18 mouse cellular contexts compared by ENCODE assay signal in genomic region chr13:102231048-102231447, GRCm38 (mm10).
DNase-seq lines count a peak whose midpoint lies in the region; ATAC-seq and TF ChIP-seq lines count a peak whose summit lies in the region.
"Had no signal": no experiment of that assay in that cellular context is flagged by ENCODE, and none has a peak within 500 bp of the region (broad histone marks: within the 10 kb centered on the region; RNA-seq: fewer than 3 reads in every experiment).

No protein-coding gene starts in this region.

- H3K79me3 ChIP-seq in C2C12 (ENCODE audit: low read depth): no peaks in the 10 kb centered on the region

- H3K4me2 ChIP-seq in heart, embryonic 12.5 days: no peak overlapping the region
- H3K4me2 ChIP-seq in lung, postnatal 0 days (replicated peaks; ENCODE audit: low read depth, low read length): no peak overlapping the region
- H3K4me2 ChIP-seq: heart, embryonic 13.5 days; hindbrain, embryonic 15.5 days; kidney, embryonic 15.5 days; limb, embryonic 13.5 days; lung, embryonic 15.5 days; midbrain, embryonic 12.5 days had no signal

- no peaks in the 10 kb centered on the region for H3K79me2 ChIP-seq in heart, adult 2 months (replicated peaks; ENCODE audit: control insufficient read depth, insufficient read depth, low read length)
- no peaks in the 10 kb centered on the region for H3K79me2 ChIP-seq in C2C12 (ENCODE audit: control insufficient read depth, insufficient read depth)

- no peak overlapping the region for H3K9ac ChIP-seq in heart, adult 2 months (ENCODE audit: low read depth, low read length)
- no peak overlapping the region for H3K9ac ChIP-seq in heart, embryonic 12.5 days
- no peak overlapping the region for H3K9ac ChIP-seq in lung, postnatal 0 days (replicated peaks; ENCODE audit: low read depth)
- H3K9ac ChIP-seq: heart, embryonic 13.5 days; hindbrain, embryonic 15.5 days; kidney, embryonic 15.5 days; limb, embryonic 13.5 days; lung, embryonic 15.5 days; midbrain, embryonic 12.5 days had no signal

- intact Hi-C loops in heart, adult 2 months (cut with DNase I): loop anchor here (5.0 to 10.0 kb wide), 2 partner anchors 421 to 506 kb away; no protein-coding TSS in a partner anchor

- H3ac ChIP-seq in C2C12 (ENCODE audit: control insufficient read depth, insufficient read length, low read depth): no peak overlapping the region

- 52% methylated on average over 7 of the region's 7 CpGs for WGBS in heart, adult 2 months
- 64% methylated on average over 7 of the region's 7 CpGs for WGBS in heart, embryonic 12.5 days
- 65% methylated on average over 7 of the region's 7 CpGs for WGBS in lung, postnatal 0 days

- peak; percentile 42 to 50 for DNase-seq in heart, adult 2 months
- DNase-seq in lung, postnatal 0 days (ENCODE audit: low spot score): peak; percentile 50
- no peak for DNase-seq in layer of hippocampus, postnatal 36 days
- no peak for DNase-seq in spleen, adult 12 weeks (ENCODE audit: low spot score)
- DNase-seq in urinary bladder, postnatal 14 days (ENCODE audit: low spot score): no peak
- DNase-seq: cerebellum, postnatal 10 days; layer of hippocampus, adult 9-11 months; right cerebral cortex, postnatal 25 days had no signal

- peaks cover 8% of the 10 kb centered on the region for H3K4me1 ChIP-seq in heart, adult 2 months (ENCODE audit: control insufficient read depth, insufficient read depth, low read length)
- H3K4me1 ChIP-seq in heart, embryonic 12.5 days (replicated peaks): 0 out of 2 replicates have a peak, but pooled peaks cover 4% of the 10 kb centered on the region
- H3K4me1 ChIP-seq in embryonic fibroblast, embryonic 13.5 days (ENCODE audit: control insufficient read depth, insufficient read depth, low read length): peaks cover 4% of the 10 kb centered on the region; the same call in 1 of the 2 replicates
- H3K4me1 ChIP-seq in lung, postnatal 0 days (ENCODE audit: insufficient read depth, low read depth, low read length): peaks cover 3% of the 10 kb centered on the region; the same call in 1 of the 2 replicates
- H3K4me1 ChIP-seq: hindbrain, embryonic 15.5 days; limb, embryonic 13.5 days; midbrain, embryonic 12.5 days had no signal

- TF ChIP-seq CTCF in heart, adult 2 months (IDR thresholded peaks at IDR 0.05): no peak
- no peak for TF ChIP-seq CTCF in C2C12 (IDR thresholded peaks at IDR 0.05; ENCODE audit: control insufficient read depth, insufficient read depth, insufficient read length)
- no peak for TF ChIP-seq CTCF in embryonic fibroblast, embryonic 13.5 days (IDR thresholded peaks at IDR 0.05; ENCODE audit: borderline replicate concordance, insufficient read depth, low read length)
- no peak for TF ChIP-seq CTCF in lung, postnatal 0 days (IDR thresholded peaks at IDR 0.05)

- H3K27ac ChIP-seq in heart, adult 2 months: peak overlapping the region; percentile 51
- H3K27ac ChIP-seq in heart, embryonic 12.5 days (ENCODE audit: poor library complexity, severe bottlenecking): no peak overlapping the region
- peak overlapping the region; percentile 54 for H3K27ac ChIP-seq in embryonic fibroblast, embryonic 13.5 days (ENCODE audit: insufficient read depth, low read length)
- H3K27ac ChIP-seq in lung, postnatal 0 days (ENCODE audit: low read length): no peak overlapping the region
- H3K27ac ChIP-seq: heart, embryonic 13.5 days; hindbrain, embryonic 15.5 days; kidney, embryonic 15.5 days; limb, embryonic 13.5 days; lung, embryonic 15.5 days; midbrain, embryonic 12.5 days had no signal

- no peaks in the 10 kb centered on the region for H3K9me3 ChIP-seq in heart, embryonic 12.5 days (replicated peaks)
- no peaks in the 10 kb centered on the region for H3K9me3 ChIP-seq in lung, postnatal 0 days (ENCODE audit: low read length)
- H3K9me3 ChIP-seq: heart, embryonic 13.5 days; hindbrain, embryonic 15.5 days; kidney, embryonic 15.5 days; limb, embryonic 13.5 days; lung, embryonic 15.5 days; midbrain, embryonic 12.5 days had no signal

- no peak for ATAC-seq in heart, embryonic 12.5 days (ENCODE audit: insufficient number of reproducible peaks, low FRiP score)
- ATAC-seq in lung, postnatal 0 days: no peak; the same call in 1 of the 2 replicates
- ATAC-seq: CD4-positive, CD25-positive, alpha-beta regulatory T cell, adult 4 months had no signal

- TF ChIP-seq POLR2A in heart, adult 2 months (IDR thresholded peaks at IDR 0.05; ENCODE audit: insufficient read depth, low read depth, low read length): no peak
- no peak for TF ChIP-seq POLR2A in embryonic fibroblast, embryonic 13.5 days (IDR thresholded peaks at IDR 0.05; ENCODE audit: low read depth, low read length)

- no peak for TF ChIP-seq EP300 in heart, adult 2 months (IDR thresholded peaks at IDR 0.05; ENCODE audit: insufficient read depth, low read depth, low read length)
- TF ChIP-seq EP300 in lung, postnatal 0 days (IDR thresholded peaks at IDR 0.05): no peak; the same call in 1 of the 2 replicates

- no peaks in the 10 kb centered on the region for H3K36me3 ChIP-seq in heart, adult 2 months (ENCODE audit: control insufficient read depth, insufficient read depth, low read length)
- H3K36me3 ChIP-seq in heart, embryonic 12.5 days: no peaks in the 10 kb centered on the region
- no peaks in the 10 kb centered on the region for H3K36me3 ChIP-seq in C2C12 (ENCODE audit: control insufficient read depth, insufficient read depth)
- no peaks in the 10 kb centered on the region for H3K36me3 ChIP-seq in lung, postnatal 0 days (ENCODE audit: insufficient read depth, low read length)
- H3K36me3 ChIP-seq: heart, embryonic 13.5 days; hindbrain, embryonic 15.5 days; kidney, embryonic 15.5 days; limb, embryonic 13.5 days; lung, embryonic 15.5 days; midbrain, embryonic 12.5 days had no signal

- H3K27me3 ChIP-seq in heart, adult 2 months (ENCODE audit: control insufficient read depth, insufficient read depth, low read length): no peaks in the 10 kb centered on the region
- no peaks in the 10 kb centered on the region for H3K27me3 ChIP-seq in heart, embryonic 12.5 days (replicated peaks)
- no peaks in the 10 kb centered on the region for H3K27me3 ChIP-seq in C2C12 (ENCODE audit: control insufficient read depth, insufficient read depth, insufficient read length)
- no peaks in the 10 kb centered on the region for H3K27me3 ChIP-seq in lung, postnatal 0 days (replicated peaks; ENCODE audit: insufficient read depth, low read length)
- H3K27me3 ChIP-seq: heart, embryonic 13.5 days; hindbrain, embryonic 15.5 days; kidney, embryonic 15.5 days; limb, embryonic 13.5 days; lung, embryonic 15.5 days; midbrain, embryonic 12.5 days had no signal

- no peak overlapping the region for H3K4me3 ChIP-seq in heart, adult 2 months
- H3K4me3 ChIP-seq in heart, embryonic 12.5 days: no peak overlapping the region
- no peak overlapping the region for H3K4me3 ChIP-seq in C2C12 (ENCODE audit: insufficient read depth, poor library complexity, severe bottlenecking)
- no peak overlapping the region for H3K4me3 ChIP-seq in embryonic fibroblast, embryonic 13.5 days (ENCODE audit: insufficient read depth, low read length)
- H3K4me3 ChIP-seq in lung, postnatal 0 days (ENCODE audit: low read depth, low read length): no peak overlapping the region
- H3K4me3 ChIP-seq: heart, embryonic 13.5 days; hindbrain, embryonic 15.5 days; kidney, embryonic 15.5 days; limb, embryonic 13.5 days; lung, embryonic 15.5 days; midbrain, embryonic 12.5 days had no signal

TF ChIP-seq in C2C12, 6 proteins besides CTCF, POLR2A, EP300 and RAD21:
- no peak for TF ChIP-seq MAX (IDR thresholded peaks at IDR 0.05)
- no peak for TF ChIP-seq FOSL1 (IDR thresholded peaks at IDR 0.05; ENCODE audit: insufficient read depth, low read length, poor library complexity, severe bottlenecking)
- peak; percentile 89 for TF ChIP-seq CEBPB (IDR thresholded peaks at IDR 0.05; ENCODE audit: low read depth)
- TF ChIP-seq USF1 (IDR thresholded peaks at IDR 0.05; ENCODE audit: low read depth): no peak
- no peak for TF ChIP-seq MYOG (IDR thresholded peaks at IDR 0.05; ENCODE audit: control insufficient read depth, extremely low read depth, insufficient read length)

Comparison
In these comparisons a context has a peak if more than half of its experiments do, and no peak if none do; other contexts are left out.
1. H3K27ac ChIP-seq: peak in heart, adult 2 months (single experiment) and embryonic fibroblast, embryonic 13.5 days (single experiment); none in heart, embryonic 12.5 days (single experiment) and lung, postnatal 0 days (single experiment).
2. DNase-seq: peak in heart, adult 2 months (2 of 2) and lung, postnatal 0 days (single experiment); none in layer of hippocampus, postnatal 36 days (0 of 2), spleen, adult 12 weeks (single experiment) and urinary bladder, postnatal 14 days (single experiment).